Mouse (Mus musculus) heart, embryonic 10.5 days (tissue): ENCODE results near the gene Btnl6. TPM values are rescaled to one million over a fixed set of nuclear protein-coding genes. Genes with fewer than 3 reads are reported as not detected.
A peak's percentile ranks its signal among the peaks of the same experiment; 100 is the strongest.

ENCODE experiments used
- DNase-seq: peaks from one replicate; pipeline ENCODE4 v3.0.0-alpha.2; 2017; ENCODE audit warnings: low spot score
- H3K27ac ChIP-seq: fragments of 300-500 bp; sonication (generic); 2 replicates; pipeline ENCODE4 v1.5.1; 2016; ENCODE audit warnings: mild to moderate bottlenecking
- H3K27me3 ChIP-seq: fragments of 300-500 bp; sonication (generic); 2 replicates; pipeline ENCODE4 v1.6.1; 2016; ENCODE audit warnings: mild to moderate bottlenecking; ENCODE audit not compliant: poor library complexity, insufficient read depth, severe bottlenecking
- H3K36me3 ChIP-seq: fragments of 300-500 bp; sonication (generic); 2 replicates; pipeline ENCODE4 v1.6.1; 2016; ENCODE audit warnings: mild to moderate bottlenecking, moderate library complexity
- H3K4me1 ChIP-seq: fragments of 300-500 bp; sonication (generic); 2 replicates; pipeline ENCODE4 v1.6.1; 2016; ENCODE audit warnings: mild to moderate bottlenecking
- H3K4me3 ChIP-seq: fragments of 300-500 bp; sonication (generic); 2 replicates; pipeline ENCODE4 v1.5.1; 2016; ENCODE audit warnings: mild to moderate bottlenecking, moderate library complexity
- H3K9me3 ChIP-seq: fragments of 300-500 bp; sonication (generic); 2 replicates; pipeline ENCODE4 v1.6.1; 2016; ENCODE audit warnings: mild to moderate bottlenecking, moderate library complexity
- WGBS: fragments of 180-500 bp; shearing (Covaris S2); methylation state at CpG from one replicate; pipeline ENCODE4 v1.1.7; 2016; 5-methylcytosine and 5-hydroxymethylcytosine counted together
- polyA plus RNA-seq: library from polyadenylated mRNA; unstranded; fragments of >200 nt; fragmentation: Nextera tagmentation; extraction: Ambion mirVana; gene quantifications from 2 replicates; pipeline ENCODE4 v1.2.1, GENCODE M21; 2016

The Btnl6 gene
- polyA plus RNA-seq = not detected in 2 replicates

DNA sequence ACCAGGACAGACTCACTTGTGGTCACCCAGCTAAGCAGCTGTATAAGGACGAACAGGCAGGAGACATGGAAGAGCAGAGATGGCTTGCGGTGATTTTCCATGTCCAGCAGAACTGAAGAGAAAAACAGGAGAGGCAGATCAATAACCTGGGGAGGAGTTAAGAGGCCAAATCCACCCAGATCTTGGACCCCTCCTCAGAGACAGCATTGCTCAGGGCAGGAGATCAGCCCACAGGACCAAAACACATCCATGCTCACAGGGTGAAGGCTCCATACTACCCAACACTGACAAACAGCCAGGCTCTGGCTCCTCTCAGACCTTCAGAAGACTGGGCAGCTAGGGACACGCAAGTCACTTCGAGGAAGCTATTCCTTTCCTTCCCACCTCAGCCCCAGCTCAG lies at the start of gene Btnl6:
TSS of gene Btnl6 (minus strand) at position 101 of the 400 bp plus-strand sequence.
- 0 out of 2 replicates have a peak, but pooled peaks cover 5% of the 10 kb centered on the region for H3K27me3 ChIP-seq
- H3K4me3 ChIP-seq = no peak within 1 kb of the TSS
- H3K27ac ChIP-seq = no peak within 1 kb of the TSS
- DNase-seq = peak; percentile 22
- H3K9me3 ChIP-seq = no peaks in the 10 kb centered on the region
- no peaks in the 10 kb centered on the region for H3K36me3 ChIP-seq
- no peaks in the 10 kb centered on the region for H3K4me1 ChIP-seq
- WGBS = 88% methylated on average over 4 of the region's 4 CpGs

DNA sequence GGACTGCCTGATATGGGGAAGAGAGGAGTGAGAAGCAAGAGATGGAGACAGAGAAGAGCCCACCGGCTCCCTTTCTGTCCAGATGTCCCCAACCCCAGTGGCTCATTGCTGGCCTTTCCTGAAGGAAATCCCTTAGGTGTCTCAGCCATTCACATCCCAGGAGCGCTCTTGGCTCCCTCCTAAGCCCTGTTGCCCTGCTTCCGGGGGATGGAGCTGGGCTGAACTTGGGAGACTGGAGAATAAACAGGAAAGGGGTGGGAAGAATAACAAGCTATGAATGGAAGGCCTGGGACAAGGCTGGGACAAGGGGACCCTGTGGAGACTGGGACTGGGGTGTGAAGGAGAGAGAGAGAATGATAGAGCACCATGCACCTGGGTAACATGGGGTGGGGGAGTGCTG lies 47.6 kb upstream of the Btnl6 start:
- peaks cover 24% of the 10 kb centered on the region for H3K4me1 ChIP-seq
- peak overlapping the region; percentile 77 for H3K27ac ChIP-seq
- WGBS = 33% methylated on average over 3 of the region's 3 CpGs
- peak overlapping the region; percentile 36 for H3K4me3 ChIP-seq
- H3K27me3 ChIP-seq = peaks cover 40% of the 10 kb centered on the region
- no peaks in the 10 kb centered on the region for H3K9me3 ChIP-seq
- H3K36me3 ChIP-seq = 0 out of 2 replicates have a peak, but pooled peaks cover under 1% of the 10 kb centered on the region
- DNase-seq = no peak

DNA sequence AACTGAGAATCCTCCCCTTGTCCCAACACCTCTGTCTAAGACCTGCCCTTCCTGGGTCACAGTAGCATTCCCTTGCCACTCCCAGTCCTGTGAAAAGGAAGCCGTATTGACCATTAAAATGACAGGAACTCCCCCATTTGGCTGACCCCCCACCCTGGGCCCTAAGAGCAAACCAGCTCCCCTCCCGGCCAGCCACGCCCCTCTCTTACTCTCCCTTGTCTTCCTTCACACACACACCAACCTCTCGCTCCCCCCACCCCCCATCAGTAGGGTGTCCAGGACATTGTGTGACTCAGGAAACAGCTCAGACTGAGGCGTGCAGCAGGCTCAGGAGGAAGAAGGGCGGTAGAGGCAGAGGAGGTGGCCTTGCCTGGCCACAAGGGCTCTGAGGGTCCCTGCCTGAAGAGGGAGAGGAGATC lies 46.9 kb upstream of the Btnl6 start, which contains the start of gene Notch4:
TSS of gene Notch4 (plus strand) at position 266 of the 419 bp plus-strand sequence.
- H3K4me3 ChIP-seq = peak within 1 kb of the TSS; percentile 36
- peaks cover 39% of the 10 kb centered on the region for H3K27me3 ChIP-seq
- peaks cover 24% of the 10 kb centered on the region for H3K4me1 ChIP-seq
- 5% methylated on average over 6 of the region's 6 CpGs for WGBS
- H3K27ac ChIP-seq = peak within 1 kb of the TSS; percentile 77
- H3K36me3 ChIP-seq = no peaks in the 10 kb centered on the region
- DNase-seq = no peak
- no peaks in the 10 kb centered on the region for H3K9me3 ChIP-seq

DNA sequence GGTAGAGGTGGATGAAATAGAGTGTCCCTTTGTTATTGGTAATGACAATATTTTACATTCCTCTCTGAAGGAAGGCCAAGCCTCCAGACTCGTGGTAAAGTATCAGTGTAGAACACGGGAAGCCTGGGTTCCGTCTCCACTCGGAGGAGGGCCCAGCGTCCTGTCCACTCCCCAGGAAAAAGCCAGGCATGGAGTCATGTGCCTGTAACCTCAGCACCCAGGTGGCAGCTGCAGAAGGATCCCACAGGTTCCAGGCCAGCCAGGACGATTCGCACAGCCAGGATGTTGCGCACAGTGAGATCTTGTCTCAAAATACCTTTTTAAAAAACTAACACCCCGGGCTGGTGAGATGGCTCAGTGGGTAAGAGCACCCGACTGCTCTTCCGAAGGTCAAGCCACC lies 46.2 kb upstream of the Btnl6 start:
- no peak overlapping the region for H3K4me3 ChIP-seq
- no peaks in the 10 kb centered on the region for H3K36me3 ChIP-seq
- no peak overlapping the region for H3K27ac ChIP-seq
- DNase-seq = no peak
- H3K27me3 ChIP-seq = peaks cover 35% of the 10 kb centered on the region
- peaks cover 24% of the 10 kb centered on the region for H3K4me1 ChIP-seq
- H3K9me3 ChIP-seq = no peaks in the 10 kb centered on the region
- WGBS = 65% methylated on average over 11 of the region's 11 CpGs

DNA sequence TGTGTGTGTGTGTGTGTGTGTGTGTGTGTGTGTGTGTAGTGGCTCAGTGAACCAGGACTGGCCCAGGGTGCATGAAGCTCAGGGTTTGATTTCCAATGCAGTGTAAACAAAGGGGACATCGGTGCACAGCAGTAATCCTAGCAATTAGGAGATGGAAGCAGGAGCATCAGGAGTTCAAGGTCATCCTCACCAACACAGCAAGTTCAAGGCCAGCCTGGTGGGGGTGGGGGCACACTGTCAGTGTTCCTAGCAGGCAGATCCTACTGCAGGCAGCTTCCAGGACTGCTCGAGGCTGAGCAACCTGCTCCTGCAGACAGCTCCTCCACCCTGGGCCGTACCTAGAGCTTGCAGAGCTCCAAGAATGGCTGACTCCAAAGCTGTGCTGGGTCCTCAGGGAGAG lies 45.4 kb upstream of the Btnl6 start:
- 69% methylated on average over 3 of the region's 3 CpGs for WGBS
- H3K4me1 ChIP-seq = peaks cover 24% of the 10 kb centered on the region
- no peaks in the 10 kb centered on the region for H3K36me3 ChIP-seq
- H3K27me3 ChIP-seq = peaks cover 35% of the 10 kb centered on the region
- no peak overlapping the region for H3K4me3 ChIP-seq
- H3K27ac ChIP-seq = no peak overlapping the region; the same call in 1 of the 2 replicates
- DNase-seq = no peak
- no peaks in the 10 kb centered on the region for H3K9me3 ChIP-seq

DNA sequence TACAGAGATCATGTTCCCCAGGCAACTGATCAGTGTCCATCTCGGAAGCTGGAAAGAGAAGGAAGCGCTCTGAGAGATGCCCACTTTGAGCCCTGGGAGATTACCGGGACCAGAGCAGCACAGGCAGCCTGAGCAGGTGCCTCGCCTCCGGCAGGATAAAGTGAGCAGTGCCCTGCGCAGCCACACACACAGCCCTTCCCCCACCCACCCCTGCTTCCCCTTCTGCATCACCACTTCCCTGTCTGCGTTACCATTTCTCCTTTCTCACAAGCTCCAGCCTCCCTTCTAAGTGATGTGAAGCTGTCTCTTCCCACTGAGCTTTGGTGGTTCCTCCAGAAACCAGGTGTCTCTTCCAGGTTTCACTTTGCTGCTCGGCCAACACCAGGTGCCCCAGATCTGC lies 44.0 kb upstream of the Btnl6 start:
- no peaks in the 10 kb centered on the region for H3K9me3 ChIP-seq
- 37% methylated on average over 8 of the region's 8 CpGs for WGBS
- peaks cover 24% of the 10 kb centered on the region for H3K4me1 ChIP-seq
- H3K36me3 ChIP-seq = no peaks in the 10 kb centered on the region
- 0 out of 2 replicates have a peak overlapping the region, but pooled peaks have one; percentile 3 for H3K4me3 ChIP-seq
- peak overlapping the region; percentile 47; the same call in 1 of the 2 replicates for H3K27ac ChIP-seq
- DNase-seq = no peak
- H3K27me3 ChIP-seq = peaks cover 25% of the 10 kb centered on the region

DNA sequence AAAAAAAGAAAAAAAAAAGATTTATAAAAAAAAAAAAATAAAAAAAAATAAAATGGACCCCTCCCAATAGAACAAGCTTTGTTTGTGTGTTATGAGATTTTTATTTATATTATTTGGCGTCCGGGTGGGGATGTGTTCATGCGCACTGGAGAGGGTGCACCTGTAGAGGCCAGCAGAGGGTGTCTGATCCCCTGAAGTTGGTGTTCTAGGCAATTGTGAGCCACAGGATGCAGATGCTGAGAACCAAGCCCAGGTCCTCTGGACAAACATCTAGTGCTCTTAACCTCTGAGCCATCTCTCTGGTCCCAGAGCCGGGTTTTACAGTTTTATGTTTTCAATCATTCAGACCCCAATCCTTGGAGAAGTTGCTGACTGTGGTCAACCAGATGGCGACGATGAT lies 43.3 kb upstream of the Btnl6 start:
- no peak for DNase-seq
- Histone ChIP-seq H3K27ac (no peak overlapping the region), H3K4me1 (peaks cover 21% of the 10 kb centered on the region), H3K27me3 (peaks cover 18% of the 10 kb centered on the region), H3K36me3 (no peaks in the 10 kb centered on the region), H3K4me3 (no peak overlapping the region), H3K9me3 (no peaks in the 10 kb centered on the region)
- 83% methylated on average over 6 of the region's 6 CpGs for WGBS

DNA sequence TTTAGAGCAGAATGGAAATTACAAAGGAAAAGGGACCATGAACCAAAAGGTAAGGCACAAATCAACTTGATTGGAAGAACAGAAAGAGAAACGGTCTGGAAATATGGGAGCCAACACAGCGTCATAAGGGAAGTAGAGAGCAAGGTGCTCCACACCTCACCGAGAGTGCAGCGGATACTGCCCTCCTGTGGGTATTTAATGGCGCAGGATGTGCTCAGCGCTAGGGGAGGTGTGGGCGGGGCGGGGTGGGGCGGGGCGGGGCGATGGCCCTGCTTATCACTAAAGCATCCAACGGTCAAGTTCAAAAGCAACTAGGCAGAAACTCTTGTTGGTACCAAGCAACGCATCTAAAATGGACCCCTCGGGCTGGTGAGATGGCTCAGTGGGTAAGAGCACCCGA lies 42.7 kb upstream of the Btnl6 start:
- no peak overlapping the region for H3K27ac ChIP-seq
- H3K36me3 ChIP-seq = no peaks in the 10 kb centered on the region
- no peak for DNase-seq
- peaks cover 16% of the 10 kb centered on the region for H3K4me1 ChIP-seq
- H3K27me3 ChIP-seq = peaks cover 13% of the 10 kb centered on the region; the same call in 1 of the 2 replicates
- H3K4me3 ChIP-seq = no peak overlapping the region
- H3K9me3 ChIP-seq = no peaks in the 10 kb centered on the region
- WGBS = 19% methylated on average over 15 of the region's 15 CpGs

DNA sequence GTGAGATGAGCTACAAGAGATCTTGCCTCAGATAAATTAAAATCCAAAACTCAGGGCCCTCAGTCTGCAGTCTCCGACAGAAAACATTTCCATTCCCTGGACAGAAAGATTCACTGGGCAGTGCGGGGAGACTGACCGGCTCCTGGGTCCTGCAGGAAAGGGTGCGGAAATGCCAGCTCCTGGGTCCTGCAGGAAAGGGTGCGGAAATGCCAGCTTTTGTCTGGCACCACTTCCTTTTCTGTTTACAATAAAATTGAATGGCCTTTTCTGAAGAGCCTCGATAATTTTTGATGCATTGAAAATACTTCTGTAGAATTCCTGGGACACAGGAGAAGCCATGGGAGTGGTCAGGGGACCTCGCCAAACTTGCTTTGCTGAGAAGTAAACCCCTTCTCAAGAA lies 42.0 kb upstream of the Btnl6 start:
- DNase-seq = no peak
- no peak overlapping the region for H3K27ac ChIP-seq
- H3K9me3 ChIP-seq = no peaks in the 10 kb centered on the region
- H3K36me3 ChIP-seq = no peaks in the 10 kb centered on the region
- 75% methylated on average over 7 of the region's 7 CpGs for WGBS
- H3K27me3 ChIP-seq = peaks cover 16% of the 10 kb centered on the region; the same call in 1 of the 2 replicates
- peaks cover 8% of the 10 kb centered on the region for H3K4me1 ChIP-seq
- H3K4me3 ChIP-seq = no peak overlapping the region

DNA sequence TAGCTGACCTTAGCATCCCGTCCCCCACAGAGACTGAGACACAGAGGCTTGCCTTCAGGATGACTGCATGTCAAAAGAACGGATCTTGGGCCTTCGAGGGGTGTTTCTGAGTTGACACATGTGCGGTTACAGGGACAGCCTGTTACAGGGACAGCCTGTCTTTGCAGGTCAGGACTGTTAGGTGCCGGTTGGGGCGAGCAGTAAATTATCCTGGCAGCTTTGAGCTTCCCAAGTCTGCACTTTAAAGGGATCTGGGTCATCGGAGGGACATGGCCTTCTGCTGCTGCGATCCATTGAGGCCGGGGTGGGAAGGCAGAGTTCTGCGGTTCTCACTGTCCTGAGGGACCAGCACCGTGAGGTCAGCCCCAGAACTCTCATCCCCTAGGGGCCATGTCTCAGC lies 40.3 kb upstream of the Btnl6 start:
- Histone ChIP-seq H3K27ac (no peak overlapping the region), H3K4me1 (peaks cover 5% of the 10 kb centered on the region; the same call in 1 of the 2 replicates), H3K27me3 (peaks cover 16% of the 10 kb centered on the region; the same call in 1 of the 2 replicates), H3K4me3 (no peak overlapping the region), H3K36me3 (no peaks in the 10 kb centered on the region), H3K9me3 (no peaks in the 10 kb centered on the region)
- DNase-seq = no peak
- 75% methylated on average over 11 of the region's 11 CpGs for WGBS

DNA sequence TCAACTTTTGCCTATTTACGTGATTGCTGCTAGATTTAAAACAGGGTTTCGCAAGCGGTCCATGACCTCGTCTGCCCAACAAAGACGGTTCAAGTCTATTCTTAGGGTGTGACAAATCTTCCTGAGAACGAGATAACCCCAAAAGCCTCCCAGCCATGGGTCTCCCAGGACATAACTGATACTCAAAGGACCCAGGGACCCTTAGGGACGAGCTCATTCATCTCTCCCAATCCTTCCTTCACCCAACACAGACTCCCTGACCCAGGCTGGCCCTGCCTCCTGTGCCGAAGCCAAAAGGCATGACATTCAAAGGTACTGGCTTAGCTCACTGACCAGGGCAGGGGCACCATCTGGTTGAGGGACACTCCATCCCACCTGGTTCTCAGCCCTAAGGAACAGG lies 39.3 kb upstream of the Btnl6 start:
- H3K9me3 ChIP-seq = no peaks in the 10 kb centered on the region
- H3K27me3 ChIP-seq = peaks cover 15% of the 10 kb centered on the region; the same call in 1 of the 2 replicates
- WGBS = 68% methylated on average over 8 of the region's 8 CpGs
- peaks cover 4% of the 10 kb centered on the region; the same call in 1 of the 2 replicates for H3K4me1 ChIP-seq
- no peak overlapping the region for H3K4me3 ChIP-seq
- no peaks in the 10 kb centered on the region for H3K36me3 ChIP-seq
- H3K27ac ChIP-seq = no peak overlapping the region
- DNase-seq = no peak

DNA sequence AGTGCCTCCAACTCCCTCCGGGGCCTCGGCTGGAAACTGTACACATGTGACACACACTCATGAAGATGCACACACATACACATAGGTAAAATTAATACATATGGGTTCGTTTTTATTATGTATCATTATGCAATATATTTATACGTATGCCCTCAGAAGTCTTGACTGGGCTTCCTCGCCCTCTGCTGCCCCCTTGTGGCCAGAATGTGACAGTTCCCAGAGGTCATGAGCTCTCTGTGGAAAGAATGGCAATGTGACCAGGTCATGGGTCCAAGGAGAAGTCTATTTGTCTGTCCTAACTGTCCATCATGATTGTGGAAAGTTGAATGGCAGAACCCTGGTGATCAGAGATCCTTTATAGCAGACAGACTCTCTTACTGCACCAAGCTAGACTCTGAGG lies 38.3 kb upstream of the Btnl6 start:
- Histone ChIP-seq H3K27me3 (peaks cover 12% of the 10 kb centered on the region; the same call in 1 of the 2 replicates), H3K36me3 (no peaks in the 10 kb centered on the region), H3K4me3 (no peak overlapping the region), H3K9me3 (no peaks in the 10 kb centered on the region), H3K4me1 (no peaks in the 10 kb centered on the region), H3K27ac (no peak overlapping the region)
- DNase-seq = peak; percentile 87
- 30% methylated on average over 5 of the region's 5 CpGs for WGBS

DNA sequence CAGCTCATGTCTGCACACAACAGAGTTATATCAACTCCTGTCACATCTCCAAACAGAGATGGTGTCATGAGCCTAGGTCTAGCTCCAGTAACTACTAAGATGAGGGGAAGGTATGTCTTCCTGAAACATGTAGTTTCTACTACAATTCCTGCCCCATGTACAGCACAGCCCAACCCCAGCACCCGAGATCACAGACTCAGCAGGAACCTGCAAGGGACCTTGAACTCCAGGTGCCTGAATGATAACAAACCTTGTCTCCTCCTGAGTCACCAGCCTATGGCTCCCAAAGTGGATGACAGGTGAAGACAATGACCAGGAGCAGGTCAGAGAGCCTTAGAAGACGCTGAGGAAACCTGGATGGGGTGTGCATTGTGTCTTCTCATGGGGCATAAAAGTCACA lies 32.7 kb upstream of the Btnl6 start:
- no peaks in the 10 kb centered on the region for H3K9me3 ChIP-seq
- no peaks in the 10 kb centered on the region for H3K36me3 ChIP-seq
- H3K4me1 ChIP-seq = no peaks in the 10 kb centered on the region
- no peak for DNase-seq
- peaks cover 5% of the 10 kb centered on the region; the same call in 1 of the 2 replicates for H3K27me3 ChIP-seq
- H3K4me3 ChIP-seq = no peak overlapping the region
- 63% methylated on average over 2 of the region's 2 CpGs for WGBS
- no peak overlapping the region for H3K27ac ChIP-seq

DNA sequence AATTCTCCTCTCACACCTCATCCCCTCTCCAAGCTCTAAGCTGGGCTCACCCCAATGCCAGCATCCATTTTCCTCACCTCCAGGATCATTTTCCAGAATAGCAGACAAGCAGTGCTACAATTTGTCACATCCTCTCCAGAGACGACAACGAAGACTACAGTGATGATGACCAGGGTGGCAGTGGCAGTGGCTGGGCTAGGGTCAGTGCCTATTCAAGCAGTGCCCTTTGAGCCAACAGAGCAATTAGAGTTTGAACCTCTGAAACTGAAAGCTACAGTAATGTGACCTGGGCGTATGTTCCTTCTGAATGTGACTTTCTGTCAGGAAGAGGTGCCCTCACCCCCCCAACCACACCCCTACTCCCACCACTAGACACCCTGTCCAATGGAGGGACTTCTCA lies 32.0 kb upstream of the Btnl6 start:
- DNase-seq = no peak
- H3K4me3 ChIP-seq = no peak overlapping the region
- H3K27me3 ChIP-seq = 0 out of 2 replicates have a peak, but pooled peaks cover under 1% of the 10 kb centered on the region
- 89% methylated on average over 3 of the region's 3 CpGs for WGBS
- H3K9me3 ChIP-seq = no peaks in the 10 kb centered on the region
- no peaks in the 10 kb centered on the region for H3K4me1 ChIP-seq
- H3K36me3 ChIP-seq = no peaks in the 10 kb centered on the region
- H3K27ac ChIP-seq = no peak overlapping the region
